13 mouse cellular contexts compared by ENCODE assay signal in genomic region chr13:23603182-23603699, GRCm38 (mm10). TPM values are rescaled to one million over a fixed set of nuclear protein-coding genes. Genes with fewer than 3 reads are reported as not detected.
"Had no signal": no experiment of that assay in that cellular context is flagged by ENCODE, and none has a peak within 500 bp of the region (broad histone marks: within the 10 kb centered on the region; RNA-seq: fewer than 3 reads in every experiment).

No protein-coding gene starts in this region.

- H3K27ac ChIP-seq: left cerebral cortex, adult 2 months; limb, embryonic 15.5 days; macrophage; midbrain, embryonic 15.5 days; neural tube, embryonic 12.5 days had no signal

- ATAC-seq: inflammation-experienced regulatory T-cells, adult 6 months; intestine, postnatal 0 days; midbrain, embryonic 15.5 days had no signal

- H3K4me1 ChIP-seq: limb, embryonic 15.5 days; midbrain, embryonic 15.5 days; neural tube, embryonic 12.5 days had no signal

- H3K27me3 ChIP-seq: limb, embryonic 15.5 days; megakaryocyte, embryonic 14.5 days; midbrain, embryonic 15.5 days; neural tube, embryonic 12.5 days had no signal

- H3K36me3 ChIP-seq: limb, embryonic 15.5 days; midbrain, embryonic 15.5 days; neural tube, embryonic 12.5 days had no signal

- H3K9me3 ChIP-seq: limb, embryonic 15.5 days; megakaryocyte, embryonic 14.5 days; midbrain, embryonic 15.5 days; neural tube, embryonic 12.5 days had no signal

- DNase-seq: kidney, adult 8-10 months; kidney, postnatal 10 days; thymus, adult 18-20 months; thymus, postnatal 14 days had no signal

- H3K4me2 ChIP-seq: limb, embryonic 15.5 days; midbrain, embryonic 11.5 days; midbrain, embryonic 15.5 days; neural tube, embryonic 12.5 days had no signal

- H3K9ac ChIP-seq: limb, embryonic 15.5 days; midbrain, embryonic 15.5 days; neural tube, embryonic 12.5 days had no signal

- H3K4me3 ChIP-seq: left cerebral cortex, adult 2 months; limb, embryonic 15.5 days; megakaryocyte, embryonic 14.5 days; midbrain, embryonic 15.5 days; neural tube, embryonic 12.5 days had no signal

RNA-seq across cellular contexts. Expression of gene Hist1h2ad, which starts 29.1 kb away (rescaled TPM):
- polyA plus RNA-seq: macrophage had no signal
